Mouse (Mus musculus) retina, embryonic 14.5 days (tissue): ENCODE data around the gene 4933402J07Rik.
A peak's percentile ranks its signal among the peaks of the same experiment; 100 is the strongest.

Experiments used
- DNase-seq: peaks from one replicate; pipeline ENCODE4 v3.0.0-alpha.2; 2015; ENCODE audit warnings: low spot score

4933402J07Rik gene

DNA sequence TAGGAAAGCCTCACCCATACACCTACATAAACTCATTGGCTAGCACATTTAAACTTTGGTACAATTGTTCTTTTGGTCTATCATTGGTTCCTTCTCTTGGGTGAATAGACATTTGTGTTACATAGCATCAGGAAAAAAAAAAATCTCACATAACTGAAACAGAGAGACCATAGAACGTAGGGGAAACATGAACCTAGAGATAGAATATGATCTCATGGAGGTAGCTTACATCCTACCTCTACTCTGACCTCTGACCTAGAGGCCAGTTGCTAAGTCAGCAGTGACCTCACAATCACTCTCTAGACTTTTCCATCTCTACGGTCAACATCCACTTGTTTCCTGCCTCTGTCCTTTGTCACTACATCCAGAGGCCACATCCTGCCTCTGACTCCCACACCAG, at the start of gene 4933402J07Rik:
Gene 4933402J07Rik (plus strand): TSS at position 301 of the 400 bp plus-strand sequence.
- no peak for DNase-seq

DNA sequence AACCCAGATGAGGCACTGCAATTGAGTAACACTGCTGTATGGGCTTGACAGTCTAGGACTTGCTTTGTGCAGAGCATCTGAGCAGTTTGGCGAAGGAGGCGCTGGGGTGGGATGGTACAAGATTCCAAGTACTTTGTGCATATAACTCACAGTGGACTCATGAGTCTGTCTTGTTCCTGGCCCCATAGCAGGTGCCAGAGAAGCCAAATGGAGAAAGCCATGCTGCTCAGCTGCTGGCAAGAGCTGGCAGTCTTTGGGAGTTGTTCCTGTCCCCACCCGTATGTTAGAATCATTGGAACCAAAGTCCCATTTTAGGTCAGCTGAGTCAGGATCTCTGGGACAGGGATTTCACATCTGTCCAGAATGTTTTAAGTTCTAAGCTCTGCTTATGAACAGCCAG, 46.5 kb upstream of the 4933402J07Rik start:
- no peak for DNase-seq

DNA sequence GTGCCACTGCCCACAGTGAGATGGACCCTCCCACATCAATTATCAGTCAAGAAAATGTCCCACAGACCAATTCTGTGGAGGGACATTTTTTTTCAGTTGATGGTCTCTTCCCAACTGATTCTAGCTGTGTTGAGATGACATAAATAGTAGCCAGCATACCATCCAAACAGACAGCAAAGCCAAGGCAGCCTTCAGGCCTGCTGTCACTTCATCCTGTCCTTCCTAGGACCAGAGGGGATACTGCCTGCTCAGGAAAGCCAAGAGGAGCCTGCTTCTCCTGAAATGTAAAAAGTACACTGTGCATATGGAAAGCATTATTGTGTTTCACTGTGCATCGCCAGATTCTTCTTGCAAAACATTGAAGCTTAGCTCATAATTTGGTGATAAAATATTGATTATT, 38.6 kb upstream of the 4933402J07Rik start:
- DNase-seq = no peak

DNA sequence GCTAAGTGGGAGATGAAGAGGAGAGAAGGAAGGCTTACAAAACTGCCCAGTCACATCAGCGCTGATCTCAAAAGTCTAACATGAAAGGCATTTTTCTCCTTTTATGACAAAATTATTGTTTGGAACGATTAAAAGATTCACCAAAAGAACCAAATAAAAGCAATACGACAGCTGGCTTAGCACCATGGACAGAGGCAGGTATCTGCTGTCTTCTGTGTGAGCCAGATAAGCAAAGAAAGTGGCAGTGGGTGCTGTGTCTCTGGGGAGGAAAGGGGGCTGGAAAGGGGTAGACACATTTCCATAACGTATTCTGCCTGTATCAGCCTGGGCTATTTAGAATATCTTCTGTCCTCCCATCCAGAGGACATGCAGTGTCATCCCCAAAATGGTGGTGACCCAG, 32.5 kb upstream of the 4933402J07Rik start:
- DNase-seq = peak; percentile 20

DNA sequence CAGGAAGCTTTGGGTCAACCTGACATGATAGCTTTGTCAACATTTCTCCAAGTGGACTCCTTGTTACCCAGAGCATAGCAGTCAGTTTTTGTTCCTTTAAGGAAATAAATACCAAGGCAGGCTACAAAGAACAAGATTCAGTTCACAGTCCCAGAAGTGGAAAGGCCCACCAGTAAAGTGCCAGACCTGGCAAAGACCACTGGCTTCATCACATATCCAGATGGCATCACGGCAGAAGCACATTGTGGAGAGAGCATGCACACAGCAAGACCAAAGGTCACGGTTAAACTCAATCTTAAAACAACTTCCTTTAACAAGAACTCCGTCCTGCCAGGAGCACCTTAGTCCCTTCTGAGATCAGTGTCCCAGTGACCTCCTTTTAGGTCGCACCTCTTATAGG, 30.2 kb upstream of the 4933402J07Rik start:
- no peak for DNase-seq

DNA sequence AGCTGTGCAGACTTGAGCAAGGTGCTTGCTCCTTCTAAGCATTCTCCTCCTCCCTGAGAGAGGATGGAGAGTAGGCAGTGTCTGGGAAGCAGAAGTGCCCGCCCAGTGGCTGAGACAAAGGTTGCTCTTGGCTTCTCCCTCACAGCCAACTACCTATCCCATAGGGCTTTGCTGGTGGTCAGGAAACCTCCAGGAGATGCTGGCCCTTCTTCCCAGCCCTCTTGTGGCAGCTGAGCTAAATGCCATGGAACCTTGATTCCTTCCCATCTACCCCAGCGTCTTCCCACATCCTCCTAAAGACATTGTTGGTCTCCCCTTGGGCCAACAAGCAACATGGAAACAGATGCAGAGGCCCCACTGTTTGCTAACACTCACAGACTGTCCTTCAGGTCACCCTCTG, 28.8 kb upstream of the 4933402J07Rik start:
- peak; percentile 28 for DNase-seq

DNA sequence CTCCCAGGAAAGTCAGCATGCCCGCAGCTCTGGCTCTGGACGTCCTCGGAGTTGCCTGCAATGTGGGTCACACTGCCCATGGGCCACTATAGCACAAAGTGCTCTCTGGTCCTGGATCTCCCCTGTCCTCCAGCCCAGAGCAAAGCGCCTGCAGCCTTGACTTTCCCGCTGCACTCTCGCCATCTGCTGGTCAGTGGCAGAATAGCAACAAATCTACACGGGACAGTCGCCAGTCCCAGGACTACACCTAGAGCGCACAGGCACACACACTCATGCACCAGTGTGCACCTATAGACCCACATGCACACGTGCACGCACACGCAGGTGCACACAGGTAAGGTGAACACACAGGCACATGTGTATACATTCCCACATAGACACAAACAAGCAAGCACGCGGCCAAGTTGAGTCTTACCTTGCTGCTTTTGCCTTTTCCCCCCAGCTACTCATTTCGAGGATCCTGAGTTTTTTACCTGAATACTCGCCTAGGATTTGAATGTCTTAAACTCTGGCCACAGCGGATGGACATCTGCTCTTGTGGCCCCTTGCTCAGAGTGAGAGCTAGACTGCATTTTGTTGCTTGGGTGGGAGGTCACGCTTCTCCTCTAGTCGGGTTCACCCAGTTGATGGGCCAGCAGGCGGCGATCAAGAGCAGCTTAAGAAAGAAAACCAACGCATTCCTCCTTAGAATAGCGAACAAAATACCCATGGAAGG, 26.9 kb upstream of the 4933402J07Rik start:
- DNase-seq = peak; percentile 88

DNA sequence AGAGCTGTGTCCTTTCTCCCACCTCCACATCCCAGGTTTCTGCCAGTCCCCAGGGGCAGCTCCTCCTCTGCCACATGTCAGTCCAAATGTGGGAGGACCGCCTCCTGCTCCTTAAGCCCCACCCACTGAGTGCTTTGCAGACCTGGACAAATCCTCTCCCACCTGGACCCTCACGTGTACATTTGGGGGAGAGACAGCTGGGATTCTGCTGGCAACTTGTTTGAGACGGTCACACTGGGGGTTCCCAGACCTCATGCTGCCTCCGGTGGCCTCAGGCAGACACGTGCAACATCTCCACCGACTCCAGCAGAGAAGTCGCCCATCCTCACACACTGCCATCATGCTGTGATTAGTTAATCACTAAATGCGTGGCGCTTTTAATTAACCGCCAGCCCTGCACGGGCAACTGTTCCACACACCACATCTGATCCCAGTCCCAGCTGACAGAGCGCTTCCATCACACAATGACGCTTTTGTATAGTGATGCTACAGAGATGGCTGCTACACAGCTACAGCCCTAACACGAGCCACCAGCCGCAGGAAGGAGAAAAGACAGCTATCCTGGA, 23.7 kb upstream of the 4933402J07Rik start:
- peak; percentile 42 for DNase-seq

DNA sequence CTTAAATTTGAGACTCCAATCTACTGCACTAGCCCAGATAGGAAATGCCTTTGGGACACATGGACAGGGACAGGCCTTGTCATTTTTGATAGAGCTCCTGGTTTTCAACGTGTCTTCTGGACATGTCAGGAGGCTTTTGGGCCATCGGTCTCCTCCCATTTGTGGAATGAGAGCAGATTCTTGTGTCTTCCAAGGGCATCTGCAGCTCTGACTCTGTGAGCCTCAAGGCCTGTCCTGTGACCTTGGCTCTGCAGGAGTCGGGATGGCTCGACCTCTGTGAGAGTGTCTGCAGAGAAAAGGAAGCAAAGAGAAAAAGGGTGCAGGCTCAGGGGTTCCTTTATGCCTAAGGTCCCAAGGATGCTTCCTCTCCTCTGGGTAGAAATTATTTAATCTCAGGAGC, 13.8 kb upstream of the 4933402J07Rik start:
- DNase-seq = no peak

DNA sequence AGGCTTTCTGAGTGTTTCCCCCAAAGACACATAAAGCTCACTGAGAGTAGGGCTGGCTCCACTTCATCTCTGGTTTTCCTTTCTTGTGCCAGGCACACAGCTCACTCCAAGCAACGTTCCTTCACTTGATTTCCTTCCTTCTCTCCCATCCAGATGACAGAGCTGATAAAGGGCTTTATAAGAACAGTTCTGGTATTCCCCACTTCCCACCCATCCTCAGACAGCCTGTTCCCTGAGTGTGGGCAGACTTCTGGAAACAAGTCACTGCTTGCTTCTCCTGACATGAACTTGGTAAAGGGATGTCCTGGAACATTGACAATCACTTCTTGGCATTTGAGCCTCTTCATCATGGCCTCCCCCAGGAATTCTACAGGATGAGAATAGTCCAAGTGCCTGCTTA, 10.9 kb upstream of the 4933402J07Rik start:
- DNase-seq = no peak

DNA sequence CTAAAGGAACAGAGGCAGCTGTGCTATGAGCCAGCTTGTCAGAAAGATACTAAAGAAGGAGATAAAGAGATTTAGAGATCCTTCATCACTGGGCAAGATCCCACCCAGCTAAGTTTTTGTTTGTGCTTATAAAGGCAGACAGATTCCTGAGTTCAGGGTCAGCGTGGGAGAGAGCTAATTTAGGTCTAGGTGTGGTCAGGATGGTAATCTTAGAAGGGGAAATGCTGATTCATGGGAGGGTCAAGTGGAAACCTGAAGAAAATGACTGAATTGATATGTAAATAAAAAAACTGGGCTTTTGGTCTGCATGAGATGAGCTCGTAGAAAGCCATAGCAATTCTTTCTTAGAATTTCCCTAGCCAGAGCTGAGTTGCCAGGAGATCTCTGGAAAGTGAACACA, 2.9 kb upstream of the 4933402J07Rik start:
- no peak for DNase-seq

DNA sequence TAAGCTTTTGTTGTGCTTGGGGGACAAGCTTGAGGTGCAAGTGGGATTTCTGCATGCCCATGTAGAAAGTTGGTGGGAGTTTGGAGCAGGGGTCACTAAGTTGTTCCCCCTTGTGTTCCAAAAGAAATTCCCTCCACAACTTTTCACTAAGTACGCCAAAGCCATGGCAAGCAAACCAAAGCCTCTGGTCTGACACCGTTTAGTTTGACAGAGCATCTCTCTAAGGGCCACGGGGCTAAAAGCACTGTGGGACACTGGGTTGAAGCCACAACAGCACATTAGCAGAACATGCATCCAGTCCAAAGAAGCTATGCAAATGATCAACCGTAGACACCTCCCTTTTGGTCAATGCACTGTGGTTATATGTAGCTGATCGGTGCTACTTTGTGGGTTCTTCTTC, 5.5 kb downstream of the 4933402J07Rik start:
- no peak for DNase-seq

DNA sequence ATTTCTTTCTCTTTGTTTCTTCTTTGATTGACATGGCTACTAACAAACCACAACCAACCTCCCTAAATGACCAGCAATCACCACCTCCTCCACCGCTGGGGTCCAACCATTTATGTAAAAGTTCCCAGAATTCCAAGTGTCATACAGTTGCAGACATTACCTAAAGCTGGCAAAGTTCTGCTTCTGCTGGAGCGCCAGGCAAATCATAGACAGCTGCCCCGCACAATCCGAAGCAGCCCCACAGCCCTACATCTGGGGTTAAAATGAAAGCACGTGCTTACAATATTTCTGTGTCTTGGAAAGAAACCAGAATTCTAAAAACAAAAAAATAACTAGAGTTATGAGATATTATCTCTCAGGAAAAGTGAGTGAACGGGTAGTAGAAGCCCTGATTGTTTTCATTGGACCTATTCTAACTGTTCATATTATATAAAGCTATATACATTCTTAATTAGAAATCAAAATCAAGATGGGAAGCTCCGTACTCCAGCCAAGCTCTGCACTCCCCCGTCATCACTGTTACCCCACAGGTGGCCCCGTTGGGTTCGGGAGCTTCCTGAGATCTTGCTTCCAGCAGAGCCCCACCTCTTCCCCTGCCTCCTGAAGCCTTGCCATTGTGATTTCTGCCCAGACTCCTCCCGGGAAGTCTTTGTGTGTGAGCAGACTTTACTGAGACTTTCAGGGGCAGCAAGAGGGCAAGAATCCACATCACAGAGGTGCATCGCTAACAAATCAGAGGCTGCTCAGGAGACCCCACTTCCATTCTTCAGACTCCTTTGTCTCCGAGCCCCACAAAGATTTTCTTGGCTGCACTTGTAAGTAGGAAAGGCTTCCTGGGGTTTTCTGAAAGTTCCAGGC, 6.3 kb downstream of the 4933402J07Rik start:
- peak; percentile 30 for DNase-seq

DNA sequence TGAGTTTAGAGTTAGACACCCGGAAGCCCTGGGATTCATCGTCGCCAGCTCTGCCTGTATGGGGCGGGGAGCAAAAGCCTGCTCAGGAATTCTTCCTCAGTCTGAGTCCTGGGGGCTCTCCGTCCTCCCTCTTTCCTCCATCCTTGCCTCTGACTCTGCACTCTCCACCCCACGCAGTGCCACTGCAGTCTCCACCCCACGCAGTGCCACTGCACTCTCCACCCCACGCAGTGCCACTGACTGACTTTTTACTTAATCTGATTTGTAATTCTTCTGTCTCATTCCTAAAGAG, 6.9 kb downstream of the 4933402J07Rik start:
- DNase-seq = no peak

DNA sequence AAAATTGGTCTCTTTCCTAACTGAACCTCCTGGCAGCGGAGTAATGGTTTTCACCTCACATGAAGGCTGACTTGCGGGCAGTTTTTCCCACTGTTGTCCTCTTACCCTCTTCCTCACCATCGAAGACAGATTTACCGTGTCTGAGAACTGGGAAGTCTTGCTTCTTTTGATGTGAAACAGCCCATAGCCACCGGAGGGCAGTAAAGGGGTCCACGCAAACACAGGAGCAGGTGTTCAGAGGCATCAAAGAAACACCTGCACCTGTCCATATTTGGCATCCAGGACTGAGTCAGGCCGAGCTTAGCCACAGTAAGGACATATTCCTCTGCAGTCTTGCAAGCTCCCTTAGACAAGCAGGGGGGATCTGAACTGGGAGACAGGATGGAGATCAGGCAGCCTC, 7.2 kb downstream of the 4933402J07Rik start:
- peak; percentile 19 for DNase-seq

DNA sequence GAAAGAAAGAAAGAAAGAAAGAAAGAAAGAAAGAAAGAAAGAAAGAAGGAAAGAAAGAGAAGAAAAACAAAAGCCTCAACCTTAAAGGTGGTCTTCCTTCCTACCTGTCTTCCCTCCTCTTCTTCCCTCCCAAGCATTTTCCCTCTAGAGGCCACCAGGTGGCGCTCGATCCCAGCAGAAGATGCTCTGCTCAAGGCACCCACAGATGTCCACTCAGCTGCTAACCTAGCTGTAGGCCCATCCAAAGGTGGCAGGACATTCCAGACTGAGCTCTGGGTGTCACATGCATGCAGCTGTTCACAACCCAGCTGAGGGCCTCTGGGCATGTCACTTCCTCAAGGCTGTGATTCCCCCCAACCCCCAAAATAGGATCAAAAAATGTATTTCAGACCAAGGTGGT, 30.6 kb downstream of the 4933402J07Rik start:
- DNase-seq = peak; percentile 84

DNA sequence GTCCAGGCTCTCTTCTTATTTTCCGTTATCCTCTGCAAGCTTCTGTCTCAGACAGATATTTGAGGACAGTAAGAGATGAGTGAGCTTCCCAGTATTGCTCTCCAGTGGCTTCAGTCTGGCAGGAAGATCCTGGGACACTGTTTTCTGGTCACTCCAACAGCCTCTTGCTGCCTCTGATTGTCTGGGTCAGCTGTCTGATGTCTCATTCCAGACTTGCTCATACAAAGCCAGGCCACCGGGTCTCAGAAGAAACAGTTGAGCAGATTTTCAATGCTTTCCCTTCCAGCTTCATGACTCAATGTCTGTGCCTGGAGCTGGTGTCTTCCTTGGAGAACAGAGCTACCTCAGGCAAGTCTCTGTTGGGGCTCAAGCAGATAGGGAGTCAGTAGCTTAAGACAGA, 39.1 kb downstream of the 4933402J07Rik start:
- no peak for DNase-seq

DNA sequence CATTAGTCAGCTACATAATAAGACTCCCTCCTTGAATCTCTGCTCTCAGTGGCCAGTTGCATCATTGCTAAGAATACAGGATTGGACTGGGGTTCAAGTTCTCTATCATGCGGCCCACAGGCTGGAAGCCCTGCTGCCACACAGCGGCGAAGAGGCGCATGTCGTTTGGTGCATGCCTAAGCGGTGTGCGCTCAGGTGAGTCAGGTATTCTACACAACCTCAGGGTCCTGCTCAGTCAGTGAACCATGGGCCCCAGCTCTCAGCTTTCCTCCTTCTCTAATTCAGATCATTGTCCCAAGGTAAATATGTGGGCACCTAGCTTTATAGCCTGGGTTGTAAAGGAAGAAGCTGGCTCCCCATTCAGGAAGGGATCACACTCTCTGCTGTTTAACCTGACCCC, 45.5 kb downstream of the 4933402J07Rik start:
- DNase-seq = no peak

DNA sequence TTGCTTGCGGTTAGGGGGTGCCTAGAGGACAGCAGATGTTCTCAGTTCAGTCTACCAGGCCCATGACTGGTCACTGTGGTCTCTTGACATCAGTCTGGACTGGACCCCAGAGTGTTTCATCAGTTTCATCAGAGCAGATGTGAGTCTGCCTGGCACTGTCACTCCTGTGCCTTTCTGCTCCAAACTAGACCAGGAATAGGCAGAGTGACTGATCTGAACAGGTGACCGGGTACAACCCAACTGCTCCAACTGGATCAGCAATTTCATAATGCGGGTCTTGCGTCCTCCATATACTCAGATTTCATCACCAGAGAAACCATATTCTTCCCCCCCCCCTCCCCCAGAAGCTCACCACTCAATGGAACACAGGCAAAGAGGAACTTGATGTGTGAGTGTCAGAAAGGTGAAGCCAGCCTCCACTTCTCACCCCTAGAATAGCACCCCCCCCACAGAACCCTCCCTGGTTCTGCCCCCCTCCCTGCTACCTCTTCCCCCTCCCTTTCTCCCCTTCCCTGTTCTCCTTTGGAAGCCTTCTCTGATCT, 46.1 kb downstream of the 4933402J07Rik start:
- DNase-seq = no peak

DNA sequence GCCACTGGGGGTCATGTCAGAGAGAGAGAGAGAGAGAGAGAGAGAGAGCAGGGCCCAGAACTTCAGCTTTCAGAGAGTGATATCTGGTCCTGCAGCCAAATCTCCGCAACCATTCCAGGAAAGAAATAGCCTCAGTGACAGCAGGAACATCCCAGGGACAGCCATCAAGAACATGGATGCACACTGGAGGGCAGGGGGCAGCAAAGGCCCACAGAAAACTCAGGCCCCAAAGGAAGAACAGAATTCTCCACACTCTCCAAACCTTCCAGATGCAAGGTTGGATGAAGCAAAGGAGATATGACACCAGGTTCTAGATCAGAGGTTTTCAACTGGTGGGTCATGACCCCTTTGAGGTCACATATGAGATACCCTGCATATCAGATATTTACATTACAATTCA, 50.0 kb downstream of the 4933402J07Rik start:
- DNase-seq = peak; percentile 17

DNA sequence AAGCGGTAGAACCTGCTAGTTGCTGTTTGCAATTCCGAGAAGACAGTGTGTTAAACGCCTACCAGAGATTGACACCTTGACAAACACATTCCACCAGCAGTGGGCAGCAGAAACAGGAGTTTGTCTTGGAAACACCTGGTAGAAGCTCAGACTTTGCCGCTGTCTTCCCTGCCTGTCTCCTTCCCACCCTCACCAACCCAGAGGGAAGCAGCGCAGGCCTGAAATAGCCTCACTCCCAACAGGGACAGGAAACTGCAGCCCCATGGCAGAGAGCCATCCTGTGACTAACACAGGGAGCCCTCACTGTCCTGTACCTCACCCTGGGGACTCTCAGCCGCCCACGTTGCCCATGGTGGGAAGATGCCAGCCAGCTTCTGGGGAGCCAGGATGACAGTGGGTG, 55.5 kb downstream of the 4933402J07Rik start:
- DNase-seq = no peak

DNA sequence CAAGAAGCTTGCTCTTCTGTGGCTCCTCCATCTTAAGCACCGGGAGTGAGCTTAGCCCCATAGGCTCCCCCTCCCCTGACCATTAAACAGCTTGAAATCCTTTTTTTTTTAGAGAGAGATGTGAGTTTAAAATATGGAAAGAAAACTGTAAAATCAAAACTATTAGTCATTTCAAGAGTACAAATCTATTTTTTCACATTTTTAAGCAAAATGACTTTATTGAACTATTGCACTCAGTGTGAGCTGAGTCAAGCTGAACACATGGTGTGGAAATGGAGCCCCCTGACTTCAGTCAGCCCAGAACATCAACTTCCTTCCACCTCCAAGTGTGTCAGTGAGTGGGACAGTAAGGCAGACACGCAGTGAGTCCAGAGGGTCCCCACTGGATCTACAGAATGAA, 55.9 kb downstream of the 4933402J07Rik start:
- no peak for DNase-seq

DNA sequence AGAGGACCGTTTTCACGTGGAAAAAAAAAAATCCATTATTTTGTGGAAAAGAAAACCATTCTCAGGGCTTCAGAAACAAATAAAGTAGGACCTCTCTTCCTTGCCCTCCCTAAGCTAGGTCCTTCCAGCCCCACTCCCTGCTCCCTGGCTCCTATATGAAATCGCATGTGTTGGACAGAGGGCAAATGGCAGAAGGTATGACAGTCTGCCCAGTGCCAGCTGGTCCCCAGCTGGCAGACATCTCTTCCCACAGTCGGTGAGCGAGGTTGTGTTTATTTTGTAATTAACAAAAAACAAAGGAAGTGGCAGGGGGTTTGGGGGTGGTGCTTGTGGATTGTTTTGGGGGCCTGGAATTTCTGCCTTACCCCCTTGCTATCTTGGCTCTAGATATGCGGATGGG, 56.6 kb downstream of the 4933402J07Rik start:
- DNase-seq = no peak
